In genomic region chr1:83159603-83160002, GRCm38 (mm10) we compare ENCODE assay signal across 8 mouse cellular contexts. TPM values are rescaled to one million over a fixed set of nuclear protein-coding genes. Genes with fewer than 3 reads are reported as not detected.
DNase-seq lines count a peak whose midpoint lies in the region; ATAC-seq and TF ChIP-seq lines count a peak whose summit lies in the region.

Daw1 (plus strand) TSS chr1:83159752.

- H3K27me3 ChIP-seq in megakaryocyte, embryonic 14.5 days (replicated peaks) = no peaks in the 10 kb centered on the region
- no peaks in the 10 kb centered on the region for H3K27me3 ChIP-seq in embryonic facial prominence, embryonic 11.5 days (ENCODE audit: control insufficient read depth, insufficient read depth, low read length)
- H3K27me3 ChIP-seq in heart, embryonic 13.5 days (replicated peaks) = no peaks in the 10 kb centered on the region
- no peaks in the 10 kb centered on the region for H3K27me3 ChIP-seq in kidney, embryonic 14.5 days (ENCODE audit: control insufficient read depth, insufficient read depth, low read length)
- H3K27me3 ChIP-seq in liver, adult 2 months (ENCODE audit: control insufficient read depth, insufficient read depth, low read length) = no peaks in the 10 kb centered on the region; the same call in 1 of the 2 replicates
- H3K27me3 ChIP-seq in neural tube, embryonic 11.5 days (ENCODE audit: control insufficient read depth, insufficient read depth, low read length) = no peaks in the 10 kb centered on the region

- WGBS in embryonic facial prominence, embryonic 11.5 days = 1% methylated on average over 16 of the region's 16 CpGs
- WGBS in heart, embryonic 13.5 days = under 1% methylated on average over 16 of the region's 16 CpGs
- WGBS in kidney, embryonic 14.5 days = 2% methylated on average over 16 of the region's 16 CpGs
- 3% methylated on average over 16 of the region's 16 CpGs for whole genome bisulfite sequencing in liver, adult 2 months
- WGBS in neural tube, embryonic 11.5 days = under 1% methylated on average over 16 of the region's 16 CpGs

- TF ChIP-seq CTCF in liver, adult 2 months (IDR thresholded peaks at IDR 0.05; ENCODE audit: low read depth, low read length) = no peak

- H3K79me2 ChIP-seq in liver, adult 2 months (ENCODE audit: control insufficient read depth, insufficient read depth, low read length) = no peaks in the 10 kb centered on the region

- peak; percentile 94 for DNase-seq in embryonic facial prominence, embryonic 11.5 days (ENCODE audit: low spot score)
- peak; percentile 11 for DNase-seq in liver, adult 2 months (ENCODE audit: extremely low read depth, low read depth, low spot score)
- DNase-seq in neural tube, embryonic 11.5 days (ENCODE audit: low spot score) = peak; percentile 91
- DNase-seq in urinary bladder, postnatal 14 days (ENCODE audit: low spot score) = peak; percentile 70

- H3K36me3 ChIP-seq in megakaryocyte, embryonic 14.5 days (replicated peaks; ENCODE audit: low read length) = no peaks in the 10 kb centered on the region
- no peaks in the 10 kb centered on the region for H3K36me3 ChIP-seq in embryonic facial prominence, embryonic 11.5 days (replicated peaks; ENCODE audit: control insufficient read depth, insufficient read depth, low read depth, low read length)
- H3K36me3 ChIP-seq in heart, embryonic 13.5 days = no peaks in the 10 kb centered on the region
- H3K36me3 ChIP-seq in kidney, embryonic 14.5 days (ENCODE audit: control insufficient read depth, insufficient read depth, low read length) = no peaks in the 10 kb centered on the region
- no peaks in the 10 kb centered on the region for H3K36me3 ChIP-seq in liver, adult 2 months (ENCODE audit: control insufficient read depth, insufficient read depth, low read length)
- no peaks in the 10 kb centered on the region for H3K36me3 ChIP-seq in neural tube, embryonic 11.5 days (ENCODE audit: control insufficient read depth, insufficient read depth, low read length)

- H3K4me1 ChIP-seq in megakaryocyte, embryonic 14.5 days = no peaks in the 10 kb centered on the region
- H3K4me1 ChIP-seq in embryonic facial prominence, embryonic 11.5 days (ENCODE audit: control insufficient read depth, insufficient read depth, low read length) = no peaks in the 10 kb centered on the region
- peaks cover 4% of the 10 kb centered on the region; the same call in 1 of the 2 replicates for H3K4me1 ChIP-seq in heart, embryonic 13.5 days
- 0 out of 2 replicates have a peak, but pooled peaks cover 3% of the 10 kb centered on the region for H3K4me1 ChIP-seq in kidney, embryonic 14.5 days (ENCODE audit: control insufficient read depth, insufficient read depth, low read length)
- no peaks in the 10 kb centered on the region for H3K4me1 ChIP-seq in liver, adult 2 months (ENCODE audit: control insufficient read depth, insufficient read depth, low read length)
- no peaks in the 10 kb centered on the region for H3K4me1 ChIP-seq in neural tube, embryonic 11.5 days (ENCODE audit: control insufficient read depth, insufficient read depth, low read length)

- no peak for ATAC-seq in megakaryocyte, adult 5-6 weeks (ENCODE audit: poor library complexity, severe bottlenecking)
- ATAC-seq in embryonic facial prominence, embryonic 11.5 days (replicated peaks; ENCODE audit: insufficient number of reproducible peaks, low FRiP score, low TSS enrichment, low read depth) = peak; percentile 96
- no peak for ATAC-seq in heart, embryonic 13.5 days (ENCODE audit: extremely low read depth, insufficient number of reproducible peaks, low FRiP score, low TSS enrichment)
- ATAC-seq in kidney, embryonic 14.5 days (ENCODE audit: low FRiP score, low TSS enrichment) = peak; percentile 96
- ATAC-seq in neural tube, embryonic 11.5 days (ENCODE audit: insufficient read depth, low FRiP score, low TSS enrichment) = peak; percentile 96

- H3K4me3 ChIP-seq in megakaryocyte, embryonic 14.5 days (replicated peaks) = peak within 1 kb of the TSS; percentile 62
- peak within 1 kb of the TSS; percentile 44 for H3K4me3 ChIP-seq in embryonic facial prominence, embryonic 11.5 days (ENCODE audit: low read depth, low read length)
- peak within 1 kb of the TSS; percentile 75 for H3K4me3 ChIP-seq in heart, embryonic 13.5 days
- peak within 1 kb of the TSS; percentile 60 for H3K4me3 ChIP-seq in kidney, embryonic 14.5 days (ENCODE audit: low read length)
- peak within 1 kb of the TSS; percentile 71 for H3K4me3 ChIP-seq in liver, adult 2 months (ENCODE audit: insufficient read depth, low read depth, low read length)
- peak within 1 kb of the TSS; percentile 46 for H3K4me3 ChIP-seq in neural tube, embryonic 11.5 days (ENCODE audit: low read depth, low read length)

- 0 out of 2 replicates have a peak, but pooled peaks cover 5% of the 10 kb centered on the region for H3K9me3 ChIP-seq in megakaryocyte, embryonic 14.5 days
- H3K9me3 ChIP-seq in embryonic facial prominence, embryonic 11.5 days (replicated peaks; ENCODE audit: control insufficient read depth, low read length) = no peaks in the 10 kb centered on the region
- no peaks in the 10 kb centered on the region for H3K9me3 ChIP-seq in heart, embryonic 13.5 days
- no peaks in the 10 kb centered on the region for H3K9me3 ChIP-seq in kidney, embryonic 14.5 days (ENCODE audit: control insufficient read depth, low read length)
- H3K9me3 ChIP-seq in neural tube, embryonic 11.5 days (ENCODE audit: control insufficient read depth, low read length) = no peaks in the 10 kb centered on the region

- peak within 1 kb of the TSS; percentile 55 for H3K9ac ChIP-seq in embryonic facial prominence, embryonic 11.5 days (replicated peaks; ENCODE audit: low read length)
- H3K9ac ChIP-seq in heart, embryonic 13.5 days = peak within 1 kb of the TSS; percentile 81
- peak within 1 kb of the TSS; percentile 56 for H3K9ac ChIP-seq in kidney, embryonic 14.5 days (ENCODE audit: low read depth, low read length)
- peak within 1 kb of the TSS; percentile 61 for H3K9ac ChIP-seq in liver, adult 2 months (ENCODE audit: low read depth, low read length)
- peak within 1 kb of the TSS; percentile 54 for H3K9ac ChIP-seq in neural tube, embryonic 11.5 days (ENCODE audit: low read length)

- TF ChIP-seq POLR2A in liver, adult 2 months (IDR thresholded peaks at IDR 0.05; ENCODE audit: extremely low read depth, insufficient read depth, low read length) = no peak

- H3K4me2 ChIP-seq in embryonic facial prominence, embryonic 11.5 days (ENCODE audit: low read depth, low read length) = peak within 1 kb of the TSS; percentile 53
- peak within 1 kb of the TSS; percentile 76 for H3K4me2 ChIP-seq in heart, embryonic 13.5 days
- peak within 1 kb of the TSS; percentile 58 for H3K4me2 ChIP-seq in kidney, embryonic 14.5 days (replicated peaks; ENCODE audit: low read depth, low read length)
- peak within 1 kb of the TSS; percentile 64 for H3K4me2 ChIP-seq in neural tube, embryonic 11.5 days (ENCODE audit: low read depth)

- no peak within 1 kb of the TSS for H3K27ac ChIP-seq in embryonic facial prominence, embryonic 11.5 days (replicated peaks; ENCODE audit: low read depth, low read length)
- no peak within 1 kb of the TSS for H3K27ac ChIP-seq in heart, embryonic 13.5 days (replicated peaks)
- no peak within 1 kb of the TSS for H3K27ac ChIP-seq in kidney, embryonic 14.5 days (ENCODE audit: low read depth, low read length)
- H3K27ac ChIP-seq in liver, adult 2 months (replicated peaks; ENCODE audit: insufficient read depth, low read depth, low read length) = no peak within 1 kb of the TSS
- H3K27ac ChIP-seq in neural tube, embryonic 11.5 days (ENCODE audit: low read depth, low read length) = no peak within 1 kb of the TSS

RNA-seq across cellular contexts. Expression of gene Daw1, which starts in this region (rescaled TPM):
- polyA plus RNA-seq in megakaryocyte, embryonic 14.5 days (2012; ENCODE audit: insufficient read depth, low replicate concordance) = not detected in 2 replicates
- total RNA-seq in megakaryocyte, adult 5-6 weeks (2015) = not detected in 2 replicates
- total RNA-seq in megakaryocyte, adult 5-6 weeks (2017) = not detected in 2 replicates
- polyA plus RNA-seq in embryonic facial prominence, embryonic 11.5 days (2014; fragmentation: Nextera tagmentation; extraction: Ambion mirVana) = not detected in 2 replicates
- not detected in 2 replicates for polyA plus RNA-seq in heart, embryonic 13.5 days (2015; fragmentation: Nextera tagmentation; extraction: Ambion mirVana)
- 0.36 TPM in 1 of 2 replicates, not detected in the other for polyA plus RNA-seq in kidney, embryonic 14.5 days (2014; fragmentation: Nextera tagmentation; extraction: Ambion mirVana)
- total RNA-seq in liver, adult 2 months (2014; rRNA removed) = not detected in 2 replicates
- not detected in 2 replicates for polyA plus RNA-seq in liver, adult 2 months (2012; rRNA removed)
- polyA plus RNA-seq in neural tube, embryonic 11.5 days (2014; fragmentation: Nextera tagmentation; extraction: Ambion mirVana) = not detected in 2 replicates

Comparison
In these comparisons a context has a peak if more than half of its experiments do, and no peak if none do; other contexts are left out.
1. Peak in DNase-seq, ATAC-seq, H3K4me3 ChIP-seq, H3K9ac ChIP-seq and H3K4me2 ChIP-seq in embryonic facial prominence, embryonic 11.5 days; RNA of the gene not detected or under 1 TPM.
2. Peak in ATAC-seq, H3K4me3 ChIP-seq, H3K9ac ChIP-seq and H3K4me2 ChIP-seq in kidney, embryonic 14.5 days; RNA of the gene not detected or under 1 TPM.
3. Peak in DNase-seq, H3K4me3 ChIP-seq and H3K9ac ChIP-seq in liver, adult 2 months; RNA of the gene not detected or under 1 TPM.
4. Peak in DNase-seq, ATAC-seq, H3K4me3 ChIP-seq, H3K9ac ChIP-seq and H3K4me2 ChIP-seq in neural tube, embryonic 11.5 days; RNA of the gene not detected or under 1 TPM.
5. DNase-seq: peak in every context shown above with its lines; median percentile 94 in embryonic facial prominence, embryonic 11.5 days; 91 in neural tube, embryonic 11.5 days; 70 in urinary bladder, postnatal 14 days; 11 in liver, adult 2 months.